Mouse (Mus musculus) cerebellum, adult 18-20 months (tissue): ENCODE results near the gene Mctp1.
"Not testable (repeated sequence)": the region's sequence is repeated elsewhere in the genome, so short reads cannot be mapped to it uniquely, and the experiment has no call there.

Experiments
- DNase-seq, 2 experiments: peaks; one replicate each; pipeline ENCODE4 v3.0.0; 2021

Mctp1 gene

GRCm38 (mm10) chr13:76484086-76484709 is 99.9 kb downstream of the Mctp1 start:
- peak; percentile 32 to 37 for DNase-seq

GRCm38 (mm10) chr13:76515896-76516295 is 131.6 kb downstream of the Mctp1 start:
- no peak for DNase-seq

GRCm38 (mm10) chr13:76523170-76523569 is 138.8 kb downstream of the Mctp1 start:
- no peak for DNase-seq

- no peak for DNase-seq
Observed at GRCm38 (mm10) chr13:76527326-76527725, 143.0 kb downstream of the Mctp1 start.

GRCm38 (mm10) chr13:76527751-76528150 is 143.4 kb downstream of the Mctp1 start:
- no peak for DNase-seq

DNA sequence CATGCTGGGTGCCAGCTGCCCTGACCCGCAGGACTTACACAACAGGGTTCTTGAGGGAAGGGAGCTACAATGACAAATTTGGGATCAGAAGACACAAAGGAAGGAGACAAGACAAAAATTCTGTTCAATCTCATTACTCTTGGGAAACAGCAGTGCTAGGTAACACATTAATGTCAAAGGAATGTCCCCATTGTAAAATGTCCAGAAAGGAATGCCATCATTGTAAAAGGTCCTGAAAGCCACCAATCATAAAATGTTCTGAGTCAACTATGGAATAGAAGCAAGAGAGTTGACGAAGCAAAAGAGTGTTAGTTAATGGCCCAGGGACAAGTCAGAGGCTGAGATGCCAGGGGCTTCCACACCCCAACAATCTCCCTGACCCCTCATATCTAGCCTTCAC is 145.6 kb downstream of the Mctp1 start:
- no peak for DNase-seq

DNA sequence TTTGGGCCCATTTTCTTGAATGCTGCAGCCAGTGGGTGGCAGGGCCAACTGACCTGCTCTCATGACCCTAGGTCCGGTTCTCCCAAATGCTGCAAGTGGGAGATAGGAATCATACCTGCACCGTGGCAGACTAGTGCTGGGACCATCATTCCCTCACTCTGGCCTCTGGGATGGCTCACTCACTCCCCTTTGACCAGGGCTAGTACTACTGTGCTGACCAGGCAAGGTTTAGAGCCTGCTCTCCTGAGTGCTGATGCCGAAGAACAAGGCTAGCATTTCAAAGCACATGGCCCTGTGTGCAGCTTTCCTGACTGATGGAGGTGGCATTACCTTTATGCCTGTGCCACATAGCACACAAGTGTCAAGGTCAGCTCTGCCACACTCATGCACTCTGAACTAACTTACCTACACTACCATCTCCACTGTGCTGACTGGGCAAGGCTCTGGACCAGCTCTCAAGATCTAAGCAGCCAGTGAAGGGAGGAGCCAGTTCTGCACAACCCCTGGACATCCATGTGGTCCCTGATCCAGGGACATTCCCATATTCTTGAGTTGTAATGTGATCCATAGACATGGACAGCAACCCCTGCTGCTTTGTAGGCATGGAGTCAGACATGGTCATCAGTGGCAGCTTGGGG is 146.7 kb downstream of the Mctp1 start:
- DNase-seq, result no peak

DNA sequence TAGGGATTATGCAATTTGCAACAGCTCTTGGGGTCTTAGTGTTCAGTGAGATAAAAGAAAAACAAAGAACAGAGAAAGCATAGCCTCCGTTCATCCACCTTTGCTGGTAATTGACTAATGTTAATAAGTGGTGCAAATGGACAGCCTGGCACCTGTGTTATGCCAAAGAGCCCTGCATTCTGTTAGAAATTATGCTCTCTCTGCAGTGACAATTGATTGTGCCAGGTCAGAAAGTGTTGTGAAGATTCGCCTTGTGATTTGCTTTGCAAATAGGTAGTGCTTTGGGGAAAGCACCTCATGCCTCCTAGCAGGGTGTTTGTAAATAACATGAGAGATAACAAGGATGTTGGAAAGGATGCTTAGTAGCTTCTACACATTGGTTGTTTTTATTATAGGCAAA is 163.5 kb downstream of the Mctp1 start:
- DNase-seq, result peak; percentile 63 to 70

GRCm38 (mm10) chr13:76560918-76561317 is 176.6 kb downstream of the Mctp1 start:
- no peak for DNase-seq

DNA sequence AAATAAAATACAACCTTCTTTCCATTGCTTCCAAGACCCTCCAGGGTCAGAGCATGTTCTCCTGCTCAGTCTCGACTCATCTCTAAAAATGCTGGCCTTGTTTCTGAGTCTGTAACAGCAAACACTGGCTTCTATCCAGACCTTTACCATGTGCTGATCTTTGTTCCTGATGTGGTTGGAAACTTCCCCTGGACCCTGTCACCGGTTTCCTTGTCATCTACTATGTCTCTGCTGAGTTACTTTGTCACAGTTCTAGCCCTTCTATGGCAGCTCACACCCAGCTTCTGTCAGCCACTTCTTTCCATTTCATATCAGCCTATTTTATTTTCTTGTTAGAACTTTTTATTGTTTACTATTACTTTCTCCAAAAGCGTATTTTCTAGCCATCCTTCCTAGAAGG is 177.3 kb downstream of the Mctp1 start:
- no peak for DNase-seq

DNA sequence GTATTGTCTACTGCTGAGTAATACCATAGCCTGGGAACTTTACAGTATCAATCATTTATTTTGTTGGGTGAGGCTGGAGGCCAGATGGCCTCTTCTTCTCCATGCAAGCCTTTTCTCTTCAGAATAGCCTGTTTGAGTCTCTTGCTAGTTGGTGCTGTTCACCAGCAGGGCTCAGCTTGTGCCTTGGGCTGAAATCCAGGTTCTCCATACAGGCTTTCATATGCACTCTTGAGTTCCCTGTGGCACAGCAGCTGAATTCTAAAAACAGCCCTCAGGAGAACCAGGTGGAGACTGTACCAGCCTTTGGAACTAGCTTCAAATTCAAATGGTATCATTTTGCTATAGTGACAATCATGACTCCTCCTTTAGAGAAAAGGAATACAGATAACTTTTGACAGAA is 179.7 kb downstream of the Mctp1 start:
- DNase-seq, result peak; percentile 75 to 89

DNA sequence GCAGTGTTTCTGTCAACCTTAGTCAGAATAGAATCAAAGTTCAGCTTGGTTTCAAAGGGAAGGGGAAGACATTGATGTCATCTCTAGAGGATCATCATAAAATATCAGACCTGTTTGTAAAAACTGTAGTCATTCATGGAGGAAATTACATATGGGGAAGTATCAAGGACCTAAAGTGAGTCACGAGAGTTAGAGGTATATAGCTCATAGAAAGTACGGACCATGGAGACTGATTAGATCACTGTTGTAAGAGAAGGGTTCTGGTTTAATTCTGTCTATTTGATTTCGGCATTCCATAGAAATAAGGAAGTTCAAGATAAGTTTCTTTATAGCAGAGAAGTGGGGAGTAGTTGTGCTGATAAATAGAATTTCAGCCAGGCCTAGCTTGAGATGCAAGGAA is 181.7 kb downstream of the Mctp1 start:
- DNase-seq, result no peak

DNA sequence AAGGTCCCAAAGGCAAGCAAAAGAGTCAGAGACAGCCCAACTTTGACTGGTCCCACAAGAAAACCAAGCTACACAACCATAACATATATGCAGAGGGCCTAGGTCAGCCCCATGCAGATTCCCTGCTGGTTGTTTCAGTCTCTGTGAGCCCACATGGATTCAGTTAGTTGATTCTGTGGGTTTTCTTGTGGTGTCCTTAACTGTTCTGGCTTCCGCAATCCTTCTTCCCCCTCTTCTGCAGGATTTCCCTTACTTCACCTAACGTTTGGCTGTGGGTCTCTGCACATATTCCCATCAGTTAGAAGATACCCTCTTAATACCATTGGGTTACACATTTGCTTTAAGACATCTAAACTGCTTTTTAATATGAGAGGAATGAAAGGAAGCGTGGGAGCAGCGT is 183.1 kb downstream of the Mctp1 start:
- no peak for DNase-seq

- no peak for DNase-seq
Observed at GRCm38 (mm10) chr13:76568569-76569211, 184.4 kb downstream of the Mctp1 start.

DNA sequence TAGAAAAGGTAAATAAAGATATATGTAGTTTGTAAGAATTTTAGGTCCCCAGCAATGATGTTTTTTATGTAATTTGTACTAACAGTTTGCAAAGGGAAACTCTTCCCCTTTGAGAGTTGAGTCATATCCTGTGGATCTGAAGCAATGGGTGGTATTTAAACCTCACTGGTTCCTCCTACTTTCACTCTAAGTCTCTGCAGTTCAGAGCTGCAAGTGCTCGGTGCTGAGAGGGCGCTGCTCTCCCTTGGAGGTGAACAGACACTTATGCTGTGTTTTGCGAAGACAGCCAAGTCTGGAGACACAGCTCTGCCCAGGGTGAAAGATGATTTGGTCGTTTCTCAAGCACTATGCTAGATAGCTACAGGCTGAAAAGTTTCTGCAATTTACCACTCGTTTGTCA is 195.1 kb downstream of the Mctp1 start:
- peak in 1 of 2 experiments; percentile 38 for DNase-seq

GRCm38 (mm10) chr13:76585447-76585846 is 201.1 kb downstream of the Mctp1 start:
- DNase-seq, result no peak

DNA sequence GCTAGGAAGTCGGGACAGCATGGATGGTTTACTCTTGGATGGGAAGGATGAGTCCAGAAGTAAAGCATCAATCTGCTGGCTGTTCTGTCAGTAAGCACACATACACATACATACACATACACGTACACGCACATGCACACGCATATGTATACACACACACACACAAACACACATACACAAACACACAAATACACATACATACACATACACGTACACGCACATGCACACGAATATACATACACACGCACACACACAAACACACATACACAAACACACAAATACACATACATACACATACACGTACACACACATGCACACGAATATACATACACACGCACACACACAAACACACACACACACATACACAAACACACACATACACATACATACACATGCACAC is 206.4 kb downstream of the Mctp1 start:
- not testable (repeated sequence) for DNase-seq

- no peak for DNase-seq
Observed at GRCm38 (mm10) chr13:76591189-76591588, 206.9 kb downstream of the Mctp1 start.

GRCm38 (mm10) chr13:76591692-76592091 is 207.4 kb downstream of the Mctp1 start:
- no peak for DNase-seq

- DNase-seq, result no peak
Observed at GRCm38 (mm10) chr13:76592908-76593307, 208.6 kb downstream of the Mctp1 start.

- DNase-seq, result no peak
Observed at GRCm38 (mm10) chr13:76597005-76597404, 212.7 kb downstream of the Mctp1 start.

GRCm38 (mm10) chr13:76609425-76609824 is 225.1 kb downstream of the Mctp1 start:
- DNase-seq, result no peak

GRCm38 (mm10) chr13:76611499-76611898 is 227.2 kb downstream of the Mctp1 start:
- DNase-seq, result no peak

DNA sequence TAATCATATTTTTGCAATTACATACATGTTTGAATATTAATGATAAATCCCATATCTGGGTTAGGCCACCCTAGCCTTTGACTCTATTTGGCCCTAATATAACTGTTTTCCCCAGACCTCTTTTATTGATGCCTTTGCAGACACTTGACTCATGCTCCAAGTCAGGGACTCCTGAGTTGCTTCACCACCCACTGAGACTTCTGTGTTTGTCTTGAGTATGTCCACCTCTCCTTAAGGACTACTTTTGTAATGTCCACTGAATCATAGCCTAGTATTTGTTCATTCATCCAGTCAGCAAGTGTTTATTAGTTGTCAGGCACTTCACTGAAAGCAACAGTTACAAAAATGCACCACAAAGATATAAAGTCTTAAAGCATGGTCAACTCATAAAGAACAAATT is 235.8 kb downstream of the Mctp1 start:
- no peak for DNase-seq
